Mouse (Mus musculus): ENCODE data around the gene Ncam2.

GRCm38 (mm10) chr16:81309215-81309614 is 108.7 kb downstream of the Ncam2 start:
- TF ChIP-seq CTCF (IDR thresholded peaks at IDR 0.05; ENCODE audit: low read depth), result no peak
- TF ChIP-seq EP300 (IDR thresholded peaks at IDR 0.05; ENCODE audit: low read depth), result no peak

Measured in liver, postnatal 0 days (tissue).